Mouse (Mus musculus) kidney, adult 9 months (tissue): ENCODE results near the gene Mbnl2.
"Not testable (repeated sequence)": the region's sequence is repeated elsewhere in the genome, so short reads cannot be mapped to it uniquely, and the experiment has no call there.

Experiments used
- DNase-seq: peaks from one replicate; pipeline ENCODE4 v3.0.0; 2022

Gene Mbnl2

GRCm38 (mm10) chr14:120330881-120331514 is 55.5 kb downstream of the Mbnl2 start:
- no peak for DNase-seq

GRCm38 (mm10) chr14:120333465-120334243 is 58.2 kb downstream of the Mbnl2 start:
- peak; percentile 38 for DNase-seq

DNA sequence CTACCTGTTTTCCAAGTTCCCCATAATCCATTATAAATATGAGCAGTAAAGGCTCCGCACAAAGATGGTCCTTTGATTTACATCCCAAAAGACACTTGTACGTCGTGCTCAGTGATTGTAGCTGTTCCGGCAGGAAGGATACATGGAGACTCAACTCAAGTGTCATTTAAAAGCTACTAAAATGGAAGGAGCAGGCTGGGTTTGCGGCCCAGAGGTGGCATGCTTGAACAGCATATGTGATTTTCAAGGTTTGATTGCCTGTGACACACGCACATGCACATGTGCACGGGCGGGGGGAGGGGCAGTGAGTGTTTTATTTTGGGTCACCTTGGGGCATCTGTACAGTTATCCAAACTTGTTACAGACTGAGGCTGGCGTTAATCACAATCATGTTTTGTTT is 59.9 kb downstream of the Mbnl2 start:
- no peak for DNase-seq

- no peak for DNase-seq
Observed at GRCm38 (mm10) chr14:120335871-120336270, 60.4 kb downstream of the Mbnl2 start.

GRCm38 (mm10) chr14:120336380-120336779 is 60.9 kb downstream of the Mbnl2 start:
- DNase-seq: peak; percentile 92

- no peak for DNase-seq
Observed at GRCm38 (mm10) chr14:120336841-120337240, 61.4 kb downstream of the Mbnl2 start.

- peak; percentile 30 for DNase-seq
Observed at GRCm38 (mm10) chr14:120337731-120338462, 62.4 kb downstream of the Mbnl2 start.

- DNase-seq: no peak
Observed at GRCm38 (mm10) chr14:120338706-120339105, 63.2 kb downstream of the Mbnl2 start.

DNA sequence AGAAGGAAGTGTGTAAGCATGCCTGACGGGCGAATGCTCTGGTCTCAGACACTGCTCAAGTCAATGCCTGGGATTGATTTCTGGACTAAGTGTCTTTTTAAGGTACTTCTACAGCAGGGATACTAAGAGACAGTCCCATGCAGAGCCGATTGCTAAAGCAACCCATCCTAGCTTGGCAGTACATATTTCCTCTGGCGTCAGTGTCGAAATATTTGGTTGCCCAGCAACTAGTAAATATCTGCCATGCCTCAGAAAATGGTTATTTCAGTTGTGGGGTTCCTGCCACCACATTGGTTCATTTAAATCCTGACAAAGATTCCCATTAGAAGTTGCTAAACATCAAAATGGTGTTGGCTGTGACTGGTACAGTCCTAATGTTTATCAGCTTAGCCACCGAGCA is 66.4 kb downstream of the Mbnl2 start:
- DNase-seq: no peak

DNA sequence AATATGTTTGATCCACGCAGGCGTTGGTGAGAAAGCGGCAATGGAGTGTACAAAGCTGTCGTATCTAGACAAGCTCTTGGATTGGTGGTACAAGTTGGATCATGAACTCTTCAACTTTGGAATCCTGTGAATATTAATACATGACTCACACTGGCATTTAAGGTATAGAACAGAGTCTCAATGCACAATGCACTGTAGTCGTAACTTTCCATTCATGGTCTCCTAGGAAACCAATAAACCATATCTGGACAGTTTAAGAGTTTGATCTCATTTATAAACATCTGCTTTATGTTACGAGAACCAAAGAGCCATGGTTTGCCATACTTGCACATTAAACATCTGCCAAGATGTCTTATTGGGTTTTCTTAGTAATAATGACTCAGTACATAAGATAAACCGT is 66.9 kb downstream of the Mbnl2 start:
- no peak for DNase-seq

- DNase-seq: no peak
Observed at GRCm38 (mm10) chr14:120344641-120345040, 69.2 kb downstream of the Mbnl2 start.

- no peak for DNase-seq
Observed at GRCm38 (mm10) chr14:120347410-120348315, 72.2 kb downstream of the Mbnl2 start.

GRCm38 (mm10) chr14:120349332-120349731 is 73.9 kb downstream of the Mbnl2 start:
- DNase-seq: no peak

- DNase-seq: no peak
Observed at GRCm38 (mm10) chr14:120352136-120352843, 76.8 kb downstream of the Mbnl2 start.

DNA sequence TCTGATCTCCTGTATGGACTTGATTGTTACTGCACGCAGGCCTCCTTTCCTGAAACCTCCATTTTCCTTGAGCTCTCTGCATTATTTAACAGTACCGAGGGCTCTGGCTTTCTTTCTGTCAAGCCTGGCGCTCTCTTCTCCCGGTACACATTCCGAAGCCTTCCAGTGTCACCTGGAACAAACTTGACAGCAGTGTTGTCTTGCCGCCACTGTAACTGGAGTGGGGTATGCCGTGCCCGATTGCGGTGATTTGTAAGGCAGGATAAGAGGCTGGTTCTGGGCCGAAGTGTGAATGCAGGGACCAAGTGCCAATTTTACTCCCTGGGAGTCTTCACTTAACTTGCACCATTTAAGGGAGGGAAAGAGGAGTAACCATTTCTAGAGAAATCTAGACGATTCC is 77.7 kb downstream of the Mbnl2 start:
- DNase-seq: no peak

GRCm38 (mm10) chr14:120354595-120354994 is 79.1 kb downstream of the Mbnl2 start:
- no peak for DNase-seq

- peak; percentile 90 for DNase-seq
Observed at GRCm38 (mm10) chr14:120355040-120355741, 79.7 kb downstream of the Mbnl2 start.

DNA sequence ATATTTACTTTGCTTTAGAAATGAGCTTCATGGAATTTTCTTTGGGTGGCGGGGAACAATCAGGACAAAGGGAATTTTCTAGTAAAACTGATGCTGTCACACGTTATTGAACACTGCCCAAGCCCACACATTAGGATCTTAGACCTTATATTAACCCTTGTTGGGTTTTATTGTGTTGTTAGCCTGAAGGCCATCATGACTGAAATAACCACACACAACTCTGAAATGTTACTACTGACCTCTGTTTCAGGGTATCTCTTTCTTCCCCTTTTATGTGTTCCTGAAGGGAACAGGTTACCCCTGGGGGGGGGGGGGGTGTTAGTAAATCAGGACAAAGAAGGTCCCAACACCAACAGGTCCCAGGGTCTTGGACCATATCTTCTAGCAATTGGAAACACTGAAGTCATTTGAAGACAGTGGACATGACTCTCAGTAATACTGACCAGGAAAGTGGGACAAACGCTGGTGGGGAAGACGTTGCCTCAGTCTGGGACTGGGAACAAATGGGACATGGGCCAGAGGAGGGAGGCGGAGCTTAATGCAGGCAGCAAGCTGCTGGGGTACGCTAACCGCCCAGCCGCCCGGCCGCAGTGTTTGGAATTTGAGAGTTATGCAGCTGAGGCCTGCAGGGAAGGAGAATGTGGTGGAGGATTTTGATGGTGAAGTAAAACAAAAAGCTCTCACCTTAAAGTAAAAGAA is 80.4 kb downstream of the Mbnl2 start:
- peak; percentile 50 for DNase-seq

DNA sequence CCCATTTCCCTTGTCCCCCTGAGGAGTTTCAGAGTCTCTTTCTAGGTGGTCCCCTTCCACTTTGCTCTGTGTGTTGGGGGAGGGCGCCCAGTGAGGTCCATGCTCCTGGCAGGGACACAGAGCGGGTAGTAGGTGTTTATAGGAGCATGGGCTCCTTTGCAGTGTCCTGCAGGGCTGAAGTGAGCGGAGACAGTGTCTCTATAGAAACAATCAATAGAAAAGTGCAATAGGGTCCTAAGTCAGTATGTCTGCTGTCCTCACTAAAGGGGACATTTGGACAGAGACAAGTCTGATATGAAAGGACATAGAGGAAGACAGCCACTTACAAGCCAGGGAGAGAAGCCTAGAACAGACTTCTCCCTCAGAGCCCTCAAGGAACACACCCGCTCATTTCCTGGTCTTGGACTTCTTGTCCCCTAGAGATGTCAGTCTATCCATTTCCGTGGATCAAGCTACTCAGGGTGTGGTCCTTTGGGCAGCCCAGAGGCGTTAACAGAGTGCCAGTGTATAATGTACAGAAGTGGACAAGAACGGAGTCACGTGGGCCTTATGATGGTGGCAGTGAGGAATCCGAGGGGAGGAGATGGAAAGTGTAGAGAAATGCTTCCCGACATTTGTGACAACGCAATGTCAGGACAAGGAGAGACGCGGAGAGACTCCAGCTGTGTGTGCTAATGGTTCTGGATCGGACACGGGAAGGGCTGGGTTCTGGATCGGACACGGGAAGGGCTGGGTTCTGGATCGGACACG is 82.0 kb downstream of the Mbnl2 start:
- DNase-seq: no peak

DNA sequence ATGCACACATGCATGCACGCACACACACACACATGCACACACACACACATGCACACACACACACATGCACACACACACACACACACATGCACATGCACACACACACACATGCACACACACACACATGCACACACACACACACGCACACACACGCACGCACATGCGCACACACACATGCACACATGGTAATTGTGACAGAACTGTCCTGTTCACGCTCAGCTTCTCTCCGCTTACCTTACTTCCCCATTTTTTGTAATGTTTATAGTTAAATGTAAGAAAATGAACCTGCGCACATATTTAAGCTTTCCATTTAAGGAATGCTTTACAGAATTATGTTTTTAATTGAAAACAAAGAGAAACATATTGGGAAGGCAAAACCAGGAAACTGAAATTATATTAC is 84.1 kb downstream of the Mbnl2 start:
- DNase-seq: not testable (repeated sequence)
